Mouse (Mus musculus) lung, postnatal 25 days (tissue): ENCODE data around the gene Sox30.
A peak's percentile ranks its signal among the peaks of the same experiment; 100 is the strongest.

Experiments
- DNase-seq: peaks from one replicate; pipeline ENCODE4 v3.0.0; 2022; ENCODE audit warnings: low spot score

The Sox30 gene

GRCm38 (mm10) chr11:46055896-46056769, 76.0 kb downstream of the Sox30 start, which contains the start of gene Adam19:
TSS of gene Adam19 (plus strand) at chr11:46055992.
- DNase-seq = peak; percentile 64

DNA sequence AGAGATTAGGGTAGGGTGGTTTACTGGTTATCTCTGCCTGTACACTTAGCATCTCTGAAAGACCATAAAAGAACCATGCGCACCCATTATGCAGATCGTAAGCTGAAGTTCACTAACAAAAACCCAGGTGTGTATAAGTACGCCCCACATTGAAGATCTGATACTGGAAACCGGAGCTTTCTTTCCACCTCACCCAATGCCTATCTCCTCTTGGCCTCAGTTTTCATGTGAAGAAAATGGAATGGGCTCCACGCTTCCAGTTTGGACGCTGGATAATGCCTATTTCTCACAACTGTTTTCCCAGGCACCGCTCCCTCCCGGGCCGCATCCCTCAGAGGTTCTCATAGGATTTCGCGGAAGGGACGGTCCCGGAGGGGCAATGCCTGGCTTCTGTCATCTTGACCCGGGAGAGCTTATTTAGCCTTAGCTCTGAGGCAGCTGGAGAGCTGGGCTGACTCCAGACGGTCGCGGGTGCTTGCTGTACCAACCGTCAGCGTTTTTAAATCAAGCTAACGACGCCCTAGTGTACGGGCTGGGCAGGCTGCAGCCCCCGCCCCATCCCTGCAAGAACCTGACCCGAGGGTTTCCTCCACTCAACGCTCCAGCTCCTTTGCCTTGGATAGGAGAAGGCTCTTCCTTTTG, 76.8 kb downstream of the Sox30 start:
- DNase-seq = no peak

DNA sequence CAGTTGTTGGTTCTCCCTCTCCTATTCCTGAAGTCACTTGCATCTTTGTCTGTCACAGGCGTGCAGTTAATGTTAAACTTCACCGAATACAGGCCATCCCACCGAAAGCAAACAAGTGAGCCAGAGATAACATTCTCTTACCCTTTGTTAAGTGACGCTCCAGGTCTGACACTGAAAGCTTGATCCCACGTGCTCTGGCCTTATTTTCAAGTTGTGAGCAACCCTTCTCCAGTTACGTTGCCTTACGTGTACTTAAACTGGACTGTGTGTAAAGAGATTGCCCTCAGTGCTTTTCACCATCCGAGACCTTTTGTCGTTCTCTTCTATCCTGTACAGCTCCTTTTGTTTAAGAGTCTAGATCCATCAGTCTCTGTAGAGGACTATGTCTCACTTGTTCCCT, 77.9 kb downstream of the Sox30 start:
- no peak for DNase-seq

DNA sequence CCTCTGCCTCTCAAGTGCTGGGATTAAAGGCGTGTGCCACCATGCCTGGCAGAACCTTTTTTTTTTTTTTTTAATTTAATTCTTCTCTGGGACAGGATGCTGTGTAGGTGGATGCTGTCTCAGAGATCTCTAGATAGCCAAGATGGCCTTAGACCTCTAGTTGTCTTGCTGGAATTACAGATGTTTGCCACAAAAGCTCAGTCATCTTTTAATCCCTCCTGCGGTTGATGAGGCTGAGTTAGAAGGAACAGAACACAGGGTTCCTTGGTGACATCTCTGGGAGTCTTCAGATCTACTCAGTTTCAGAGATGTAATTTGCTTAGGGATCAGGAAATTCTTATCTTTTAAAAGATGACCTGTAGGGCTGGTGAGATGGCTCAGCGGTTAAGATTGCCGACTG, 78.8 kb downstream of the Sox30 start:
- no peak for DNase-seq

GRCm38 (mm10) chr11:46059887-46060650, 80.0 kb downstream of the Sox30 start:
- no peak for DNase-seq

GRCm38 (mm10) chr11:46060651-46061020, 80.5 kb downstream of the Sox30 start:
- DNase-seq = peak; percentile 67

DNA sequence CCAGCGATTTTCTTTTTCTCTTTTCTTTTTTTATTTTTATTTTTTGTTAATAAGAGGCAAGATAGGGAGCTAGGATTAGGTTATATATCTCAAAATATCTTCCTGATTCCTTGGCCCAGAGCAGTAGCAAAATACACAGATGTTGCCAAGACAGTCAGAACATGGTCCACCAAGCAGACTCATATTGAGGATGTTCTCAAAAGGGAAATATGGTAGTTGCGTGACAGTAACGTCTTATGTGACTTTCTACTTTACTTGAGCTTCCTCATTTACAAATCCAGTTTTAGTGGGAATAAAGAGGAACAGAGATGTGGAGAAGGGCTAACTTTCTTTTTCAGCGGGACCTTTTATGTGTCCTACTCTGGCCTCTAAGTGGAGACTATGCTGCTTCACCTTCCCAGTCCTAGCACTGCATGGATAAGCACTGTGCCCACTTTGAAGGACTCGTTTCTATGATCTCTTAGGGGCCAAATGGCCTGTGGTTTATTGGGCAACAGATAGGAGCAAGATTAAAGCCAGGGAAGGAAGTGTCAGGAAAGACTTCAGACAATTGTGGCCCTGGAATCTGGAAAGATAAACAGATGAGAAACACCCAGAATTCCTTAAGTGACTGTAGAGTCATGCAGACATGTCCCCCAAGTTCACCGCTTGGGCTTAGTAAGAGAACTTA, 81.8 kb downstream of the Sox30 start:
- DNase-seq = no peak

DNA sequence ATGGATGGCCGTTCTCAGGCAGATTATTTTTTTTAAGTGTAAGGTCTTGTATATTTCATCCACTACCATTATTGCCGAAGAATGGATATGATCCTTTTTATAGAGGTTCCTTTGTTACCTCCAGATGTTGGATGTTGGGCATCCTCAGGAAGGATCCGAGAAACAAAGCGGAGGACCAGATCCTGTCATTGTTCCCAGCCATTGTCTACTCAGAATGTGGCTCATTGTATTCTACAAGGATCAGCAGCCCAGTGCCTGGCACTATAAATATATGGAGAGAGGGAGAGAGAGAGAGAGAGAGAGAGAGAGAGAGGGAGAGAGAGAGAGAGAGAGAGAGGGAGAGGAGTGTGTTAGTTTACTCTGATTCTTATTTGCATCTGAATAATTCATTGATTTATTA, 82.5 kb downstream of the Sox30 start:
- no peak for DNase-seq

GRCm38 (mm10) chr11:46062993-46063731, 83.1 kb downstream of the Sox30 start:
- peak; percentile 82 for DNase-seq

DNA sequence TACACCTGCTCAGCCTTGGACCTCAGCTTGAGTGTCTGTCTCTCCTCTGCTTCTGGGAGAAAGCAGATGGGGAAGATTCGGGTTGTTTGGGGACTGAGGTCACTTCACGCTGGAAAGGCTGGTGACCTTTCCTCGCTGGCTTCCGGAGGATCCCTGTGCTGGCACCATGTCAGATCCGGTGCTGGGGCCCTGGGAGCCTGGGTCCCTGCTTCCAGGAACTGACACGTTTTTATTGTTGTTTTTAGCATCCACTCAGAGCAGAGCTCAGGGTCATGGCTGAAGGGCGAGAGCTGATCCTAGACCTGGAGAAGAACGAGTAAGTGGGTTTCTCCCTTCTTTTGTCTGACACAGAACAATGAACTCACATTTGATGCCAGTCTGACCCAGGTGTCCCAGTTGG, 84.7 kb downstream of the Sox30 start:
- no peak for DNase-seq

DNA sequence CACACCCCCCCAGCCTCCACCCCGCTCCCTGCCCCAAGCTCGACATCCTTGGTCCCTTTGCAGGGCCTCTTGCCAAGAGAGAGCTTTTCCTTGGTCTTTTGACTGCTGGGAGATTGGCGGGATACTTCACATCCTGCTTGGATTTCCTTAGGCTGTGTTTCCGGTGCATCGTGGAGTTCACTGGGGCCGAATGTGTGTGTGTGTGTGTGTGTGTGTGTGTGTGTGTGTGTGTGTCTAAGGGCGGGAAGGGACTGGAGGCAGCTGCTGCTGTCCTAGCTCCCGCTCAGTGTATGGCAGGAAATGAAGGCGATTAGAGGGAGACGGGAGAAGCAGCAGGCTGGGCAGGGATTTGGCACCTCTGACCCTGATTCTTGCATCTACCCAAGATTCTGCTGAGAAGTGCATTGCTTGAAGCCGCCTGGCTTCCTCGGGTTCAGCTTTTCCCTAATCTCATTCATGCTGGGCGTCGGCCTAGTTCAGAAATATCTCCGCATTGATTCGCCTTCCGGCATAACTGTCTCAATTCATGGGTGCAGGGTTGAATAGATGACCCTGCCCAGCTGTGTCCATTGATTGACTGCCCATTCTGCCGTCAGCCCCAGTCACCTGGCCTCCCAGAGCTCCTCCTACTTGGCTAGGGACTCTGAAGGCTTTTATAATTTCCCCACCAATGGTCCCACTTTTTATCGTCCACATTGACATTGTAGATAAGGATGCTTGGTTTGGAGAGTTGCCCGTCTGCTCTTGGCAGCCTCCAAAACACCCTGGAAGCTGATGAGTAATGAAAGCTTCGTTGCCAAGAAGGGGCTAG, 85.3 kb downstream of the Sox30 start:
- DNase-seq = peak; percentile 85
